Mouse (Mus musculus): ENCODE results near the gene Orc5.

The Orc5 gene

GRCm38 (mm10) chr5:22449492-22449891 lies 100.7 kb downstream of the Orc5 start:
- ATAC-seq (ENCODE audit: insufficient number of reproducible peaks, low FRiP score, low TSS enrichment), result no peak

Data from cerebellum, adult (tissue).